Mouse (Mus musculus): ENCODE measurements around the gene Rln3. TPM values are rescaled to one million over a fixed set of nuclear protein-coding genes. Genes with fewer than 3 reads are reported as not detected.

Rln3 gene
- polyA plus RNA-seq, 1 experiment = 0.19 TPM

- H3K27ac ChIP-seq (ENCODE audit: insufficient read depth, low read depth, low read length) = peak overlapping the region; percentile 96
- no peaks in the 10 kb centered on the region for H3K36me3 ChIP-seq (ENCODE audit: control insufficient read depth, insufficient read depth, low read length)
- H3K4me1 ChIP-seq (ENCODE audit: control insufficient read depth, insufficient read depth, low read length) = peaks cover 7% of the 10 kb centered on the region; the same call in 1 of the 2 replicates
- no peaks in the 10 kb centered on the region for H3K27me3 ChIP-seq (replicated peaks; ENCODE audit: control insufficient read depth, insufficient read depth, low read length)
- peak; percentile 96 for DNase-seq
- TF ChIP-seq CTCF (conservative IDR thresholded peaks at IDR 0.05; ENCODE audit: insufficient read depth, insufficient read length, low read depth, low read length) (no peak), POLR2A (IDR thresholded peaks at IDR 0.05; ENCODE audit: low read depth, low read length) (peak; percentile 63)
- WGBS = 1% methylated on average over 66 of the region's 103 CpGs
- H3K4me3 ChIP-seq (ENCODE audit: insufficient read depth, low read depth, low read length) = peak overlapping the region; percentile 61
These were observed 48.0 kb downstream of the Rln3 start for GRCm38 (mm10) chr8:83996567-83997505.

GRCm38 (mm10) chr8:83995973-83996372 is 48.8 kb downstream of the Rln3 start:
- WGBS = 38% methylated on average over 12 of the region's 12 CpGs
- no peak for TF ChIP-seq POLR2A (IDR thresholded peaks at IDR 0.05; ENCODE audit: low read depth, low read length)
- TF ChIP-seq CTCF (conservative IDR thresholded peaks at IDR 0.05; ENCODE audit: insufficient read depth, insufficient read length, low read depth, low read length) = no peak

GRCm38 (mm10) chr8:83994030-83994429 is 50.8 kb downstream of the Rln3 start:
- Histone ChIP-seq H3K27ac (ENCODE audit: insufficient read depth, low read depth, low read length) (no peak overlapping the region), H3K36me3 (ENCODE audit: control insufficient read depth, insufficient read depth, low read length) (peaks cover 1% of the 10 kb centered on the region; the same call in 1 of the 2 replicates), H3K4me3 (ENCODE audit: insufficient read depth, low read depth, low read length) (no peak overlapping the region), H3K4me1 (ENCODE audit: control insufficient read depth, insufficient read depth, low read length) (peaks cover 3% of the 10 kb centered on the region; the same call in 1 of the 2 replicates), H3K27me3 (replicated peaks; ENCODE audit: control insufficient read depth, insufficient read depth, low read length) (no peaks in the 10 kb centered on the region)
- 86% methylated on average over 3 of the region's 3 CpGs for WGBS
- TF ChIP-seq POLR2A (IDR thresholded peaks at IDR 0.05; ENCODE audit: low read depth, low read length) = no peak
- no peak for TF ChIP-seq CTCF (conservative IDR thresholded peaks at IDR 0.05; ENCODE audit: insufficient read depth, insufficient read length, low read depth, low read length)
- DNase-seq = no peak

More at GRCm38 (mm10) chr8:83995973-83996372, 48.8 kb downstream of the Rln3 start:
- H3K27ac ChIP-seq (ENCODE audit: insufficient read depth, low read depth, low read length) = no peak overlapping the region; the same call in 1 of the 2 replicates
- peaks cover 7% of the 10 kb centered on the region; the same call in 1 of the 2 replicates for H3K4me1 ChIP-seq (ENCODE audit: control insufficient read depth, insufficient read depth, low read length)
- no peaks in the 10 kb centered on the region for H3K36me3 ChIP-seq (ENCODE audit: control insufficient read depth, insufficient read depth, low read length)
- no peaks in the 10 kb centered on the region for H3K27me3 ChIP-seq (replicated peaks; ENCODE audit: control insufficient read depth, insufficient read depth, low read length)
- no peak overlapping the region; the same call in 1 of the 2 replicates for H3K4me3 ChIP-seq (ENCODE audit: insufficient read depth, low read depth, low read length)
- no peak for DNase-seq

Other genes starting within 250 kb of the Rln3 start
- 28.7 and 44.4 TPM in 2 replicates for gene Adgrl1, start 144.9 kb downstream of the Rln3 start, polyA plus RNA-seq (2012; rRNA removed)
- gene Gm10644, start 89.8 kb downstream of the Rln3 start, polyA plus RNA-seq (2012; rRNA removed) = 2.7 and 3.2 TPM in 2 replicates
- gene Asf1b, start 89.5 kb downstream of the Rln3 start, polyA plus RNA-seq (2012; rRNA removed) = 2.0 and 3.6 TPM in 2 replicates
- 88.3 and 95.6 TPM in 2 replicates for gene Prkaca, start 72.0 kb downstream of the Rln3 start, polyA plus RNA-seq (2012; rRNA removed)
- 37.2 and 44.5 TPM in 2 replicates for gene Samd1, start 47.3 kb downstream of the Rln3 start, polyA plus RNA-seq (2012; rRNA removed)
- gene 1700067K01Rik, start 43.5 kb downstream of the Rln3 start, polyA plus RNA-seq (2012; rRNA removed) = 5.1 and 7.0 TPM in 2 replicates
- 9.1 and 14.3 TPM in 2 replicates for gene 2210011C24Rik, start 32.8 kb downstream of the Rln3 start, polyA plus RNA-seq (2012; rRNA removed)
- gene Palm3, start 23.5 kb downstream of the Rln3 start, polyA plus RNA-seq (2012; rRNA removed) = 7.8 and 7.9 TPM in 2 replicates
- gene Il27ra, start 2.4 kb downstream of the Rln3 start, polyA plus RNA-seq (2012; rRNA removed) = 1.9 and 5.6 TPM in 2 replicates
- 1.1 and 1.2 TPM in 2 replicates for gene Gm10643, start 20.1 kb upstream of the Rln3 start, polyA plus RNA-seq (2012; rRNA removed)
- 15.8 and 18.0 TPM in 2 replicates for gene Rfx1, start 21.8 kb upstream of the Rln3 start, polyA plus RNA-seq (2012; rRNA removed)
- gene Dcaf15, start 59.8 kb upstream of the Rln3 start, polyA plus RNA-seq (2012; rRNA removed) = 28.2 and 30.1 TPM in 2 replicates
- 0.48 and 0.67 TPM in 2 replicates for gene Podnl1, start 81.0 kb upstream of the Rln3 start, polyA plus RNA-seq (2012; rRNA removed)
- gene Cc2d1a, start 102.9 kb upstream of the Rln3 start, polyA plus RNA-seq (2012; rRNA removed) = 24.1 and 26.0 TPM in 2 replicates
- gene 4930432K21Rik, start 103.0 kb upstream of the Rln3 start, polyA plus RNA-seq (2012; rRNA removed) = 0.63 and 0.92 TPM in 2 replicates
- gene Nanos3, start 140.2 kb upstream of the Rln3 start, polyA plus RNA-seq (2012; rRNA removed) = 0.99 and 1.4 TPM in 2 replicates
- gene Zswim4, start 192.1 kb upstream of the Rln3 start, polyA plus RNA-seq (2012; rRNA removed) = 9.2 and 10.0 TPM in 2 replicates
- 216 and 246 TPM in 2 replicates for gene D8Ertd738e, start 204.7 kb upstream of the Rln3 start, polyA plus RNA-seq (2012; rRNA removed)
- gene Mri1, start 212.3 kb upstream of the Rln3 start, polyA plus RNA-seq (2012; rRNA removed) = 39.3 and 48.6 TPM in 2 replicates
- 24.7 and 32.7 TPM in 2 replicates for gene Ccdc130, start 225.4 kb upstream of the Rln3 start, polyA plus RNA-seq (2012; rRNA removed)